Mouse (Mus musculus) midbrain, embryonic 16.5 days (tissue): ENCODE data around the gene Coro1a. TPM values are rescaled to one million over a fixed set of nuclear protein-coding genes. Genes with fewer than 3 reads are reported as not detected.

Experiments used
- ATAC-seq: fragments of 200-750 bp; cut with Nextera tagmentation; 2 replicates; pipeline ENCODE4 v1.8.0; 2017; ENCODE audit warnings: moderate TSS enrichment
- H3K27ac ChIP-seq: fragments of 300-500 bp; sonication (generic); 2 replicates; pipeline ENCODE4 v1.5.1; 2014; ENCODE audit warnings: mild to moderate bottlenecking, low read length, mixed read lengths
- H3K27me3 ChIP-seq: fragments of 300-500 bp; sonication (generic); 2 replicates; pipeline ENCODE4 v1.6.1; 2014; ENCODE audit warnings: low read depth, low read length, mixed read lengths; ENCODE audit not compliant: control insufficient read depth, insufficient read depth
- H3K36me3 ChIP-seq: fragments of 300-500 bp; sonication (generic); 2 replicates; pipeline ENCODE4 v1.6.1; 2014; ENCODE audit warnings: mild to moderate bottlenecking, low read length, moderate library complexity, mixed read lengths; ENCODE audit not compliant: control insufficient read depth, insufficient read depth
- H3K4me1 ChIP-seq: fragments of 300-500 bp; sonication (generic); 2 replicates; pipeline ENCODE4 v1.6.1; 2014; ENCODE audit warnings: mild to moderate bottlenecking, low read length, mixed read lengths; ENCODE audit not compliant: control insufficient read depth, insufficient read depth
- H3K4me2 ChIP-seq: fragments of 300-500 bp; sonication (generic); 2 replicates; pipeline ENCODE4 v1.6.1; 2014; ENCODE audit warnings: mild to moderate bottlenecking, low read length, mixed read lengths
- H3K4me3 ChIP-seq: fragments of 300-500 bp; sonication (generic); 2 replicates; pipeline ENCODE4 v1.5.1; 2014; ENCODE audit warnings: low read depth, mild to moderate bottlenecking, low read length, moderate library complexity, mixed read lengths
- H3K9ac ChIP-seq: fragments of 300-500 bp; sonication (generic); 2 replicates; pipeline ENCODE4 v1.6.1; 2014; ENCODE audit warnings: low read depth, low read length, mixed read lengths
- H3K9me3 ChIP-seq: fragments of 300-500 bp; sonication (generic); replicated peaks from 2 replicates; pipeline ENCODE4 v1.6.1; 2014; ENCODE audit warnings: mild to moderate bottlenecking, low read length, mixed read lengths; ENCODE audit not compliant: control insufficient read depth, poor library complexity, severe bottlenecking
- WGBS: fragments of 180-500 bp; shearing (Covaris S2); extraction: QIAGEN DNeasy Blood & Tissue Kit; methylation state at CpG from one replicate; pipeline ENCODE4 v1.1.7; 2014; 5-methylcytosine and 5-hydroxymethylcytosine counted together
- polyA plus RNA-seq: library from polyadenylated mRNA; unstranded; fragments of >200 nt; fragmentation: Nextera tagmentation; extraction: Ambion mirVana; gene quantifications from 2 replicates; pipeline ENCODE4 v1.2.1, GENCODE M21; 2015

The Coro1a gene
- polyA plus RNA-seq, 1 experiment from 2014 or later, result 122 TPM

DNA sequence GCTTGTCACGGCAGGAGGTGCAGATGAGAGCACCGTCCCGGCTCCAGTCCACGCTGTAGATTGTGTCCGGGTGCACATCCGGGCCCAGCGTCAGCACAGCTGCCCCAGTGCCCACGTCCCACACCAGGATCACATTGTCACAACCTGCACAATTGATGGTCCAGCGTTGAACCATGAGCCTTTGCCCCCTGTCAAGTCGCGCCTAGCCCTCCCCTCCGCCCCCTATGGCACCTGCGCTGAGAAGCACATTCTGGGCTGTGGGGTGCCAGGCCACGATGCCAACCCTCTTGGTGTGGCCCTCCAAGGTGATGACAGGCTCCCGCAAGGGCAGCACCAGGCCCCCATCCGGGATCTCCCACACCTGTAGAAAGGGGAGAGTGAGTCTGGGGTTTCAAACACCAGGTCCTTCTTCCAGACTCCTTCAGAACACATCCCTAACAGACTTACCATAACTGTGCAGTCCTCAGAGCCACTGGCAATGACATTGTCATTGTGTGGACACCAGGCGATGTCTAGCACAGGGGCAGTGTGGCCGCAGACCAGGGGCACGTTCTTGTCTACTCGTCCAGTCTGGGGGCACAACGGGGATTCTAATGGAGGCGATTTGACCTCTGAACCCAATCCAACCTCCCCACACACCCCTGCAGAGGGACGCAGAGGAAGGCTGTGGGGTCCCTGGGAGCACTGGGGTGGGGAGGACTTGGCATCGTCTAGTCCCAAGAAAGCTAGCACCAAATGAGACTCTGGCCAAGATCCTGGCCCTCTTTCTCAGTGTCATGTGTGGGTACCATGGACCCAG lies 5.8 kb downstream of the Coro1a start:
- Histone ChIP-seq H3K9ac (peak overlapping the region; percentile 96), H3K36me3 (peaks cover 15% of the 10 kb centered on the region), H3K27ac (no peak overlapping the region), H3K4me1 (peaks cover 40% of the 10 kb centered on the region), H3K27me3 (no peaks in the 10 kb centered on the region), H3K4me2 (peak overlapping the region; percentile 42), H3K4me3 (0 out of 2 replicates have a peak overlapping the region, but pooled peaks have one; percentile 2), H3K9me3 (no peaks in the 10 kb centered on the region)
- no peak for ATAC-seq
- 59% methylated on average over 24 of the region's 24 CpGs for WGBS

DNA sequence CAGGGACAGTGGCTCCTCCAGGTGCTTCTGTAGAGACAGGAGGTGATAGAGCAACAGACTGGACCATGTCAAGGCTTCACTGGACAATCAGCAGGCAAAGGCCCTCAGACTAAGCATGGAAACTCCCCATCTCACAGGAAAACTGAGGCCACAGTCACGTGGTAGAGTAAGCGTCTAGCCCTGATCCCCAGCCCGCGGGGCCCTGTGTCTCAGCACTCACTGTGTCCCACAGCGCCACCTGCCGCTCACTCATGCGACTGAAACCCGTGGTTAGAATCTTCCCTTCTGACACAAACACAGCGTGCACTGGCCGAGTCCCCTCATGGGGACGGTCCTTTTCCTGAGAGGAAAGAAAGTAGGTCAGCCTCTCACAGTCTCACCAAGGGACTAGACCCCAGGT lies 6.5 kb downstream of the Coro1a start:
- Histone ChIP-seq H3K4me1 (peaks cover 45% of the 10 kb centered on the region), H3K36me3 (peaks cover 15% of the 10 kb centered on the region), H3K27ac (no peak overlapping the region), H3K9me3 (no peaks in the 10 kb centered on the region), H3K9ac (peak overlapping the region; percentile 49), H3K4me3 (0 out of 2 replicates have a peak overlapping the region, but pooled peaks have one; percentile 2), H3K4me2 (peak overlapping the region; percentile 42), H3K27me3 (no peaks in the 10 kb centered on the region)
- no peak; the same call in 1 of the 2 replicates for ATAC-seq
- WGBS, result under 1% methylated on average over 11 of the region's 11 CpGs

DNA sequence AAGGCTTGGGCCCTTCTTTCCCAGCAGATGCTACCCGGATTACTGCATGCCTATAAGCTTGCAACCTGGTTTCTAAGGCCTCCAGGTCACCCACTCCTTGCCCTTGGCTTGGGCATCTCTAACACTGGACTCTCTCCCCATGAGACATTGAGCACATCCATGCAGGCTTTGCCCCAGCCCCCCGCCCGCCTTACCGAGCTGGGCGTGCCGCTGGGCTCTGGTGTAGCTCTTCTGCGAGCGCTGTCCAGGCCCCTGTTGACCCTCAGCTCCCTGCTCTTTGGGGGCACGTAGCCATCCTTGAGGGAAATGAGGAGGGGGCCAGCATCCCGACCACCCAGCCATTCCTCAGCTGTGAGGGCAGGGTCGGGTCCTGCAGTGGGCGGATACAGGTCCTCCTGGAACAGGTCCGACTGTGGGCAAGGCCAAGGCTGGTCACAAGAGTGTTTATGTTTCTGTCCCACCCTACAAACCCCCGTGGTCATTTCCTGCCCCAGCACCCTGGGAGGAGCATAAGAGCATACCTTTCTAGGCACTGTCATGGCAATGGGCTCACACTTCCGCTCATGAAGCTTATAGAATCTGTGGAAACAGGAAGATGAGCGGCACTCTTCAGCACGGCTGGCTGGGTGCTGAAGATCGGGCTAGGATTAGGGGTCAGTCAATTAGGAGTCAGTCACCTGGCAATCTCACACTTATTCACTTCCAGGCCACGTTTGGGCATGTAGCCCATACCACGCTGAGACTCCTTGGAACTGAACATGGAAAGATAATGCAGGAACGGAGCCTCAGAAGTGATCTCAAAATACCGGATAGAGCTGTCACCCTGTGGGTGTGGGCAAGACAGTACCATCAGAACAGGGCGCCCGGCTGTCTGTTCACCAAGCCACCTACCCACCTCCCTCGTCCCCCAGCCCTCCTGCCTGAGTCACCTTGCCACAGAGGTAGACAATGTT lies 7.2 kb downstream of the Coro1a start:
- Histone ChIP-seq H3K9me3 (no peaks in the 10 kb centered on the region), H3K4me1 (peaks cover 45% of the 10 kb centered on the region), H3K27me3 (no peaks in the 10 kb centered on the region), H3K9ac (no peak overlapping the region), H3K27ac (no peak overlapping the region), H3K4me3 (no peak overlapping the region), H3K36me3 (peaks cover 15% of the 10 kb centered on the region), H3K4me2 (no peak overlapping the region; the same call in 1 of the 2 replicates)
- ATAC-seq, result no peak
- 80% methylated on average over 25 of the region's 25 CpGs for WGBS

DNA sequence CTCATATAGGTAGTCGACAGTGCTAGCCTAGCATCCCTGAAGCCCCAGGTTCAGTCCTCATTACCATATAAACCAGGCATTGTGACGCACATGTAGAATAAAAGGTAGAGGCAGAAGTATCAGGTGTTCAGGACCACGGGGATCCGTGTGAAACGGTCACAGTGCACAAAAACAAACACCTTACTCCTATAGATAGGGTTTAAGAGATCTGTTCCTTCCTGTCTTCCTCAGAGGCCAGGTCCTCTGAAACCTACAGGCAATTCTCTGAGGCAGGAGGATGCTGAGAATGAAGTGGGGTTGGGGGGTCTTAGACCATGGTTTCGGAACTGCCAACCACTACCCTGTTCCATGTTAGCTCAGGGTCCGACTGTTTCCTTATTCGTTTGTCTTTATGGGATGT lies 9.7 kb downstream of the Coro1a start:
- Histone ChIP-seq H3K4me1 (peaks cover 45% of the 10 kb centered on the region), H3K27me3 (no peaks in the 10 kb centered on the region), H3K36me3 (peaks cover 15% of the 10 kb centered on the region), H3K9ac (no peak overlapping the region), H3K4me2 (no peak overlapping the region), H3K9me3 (no peaks in the 10 kb centered on the region), H3K27ac (no peak overlapping the region), H3K4me3 (no peak overlapping the region)
- ATAC-seq, result no peak
- WGBS, result 96% methylated on average over 8 of the region's 8 CpGs

DNA sequence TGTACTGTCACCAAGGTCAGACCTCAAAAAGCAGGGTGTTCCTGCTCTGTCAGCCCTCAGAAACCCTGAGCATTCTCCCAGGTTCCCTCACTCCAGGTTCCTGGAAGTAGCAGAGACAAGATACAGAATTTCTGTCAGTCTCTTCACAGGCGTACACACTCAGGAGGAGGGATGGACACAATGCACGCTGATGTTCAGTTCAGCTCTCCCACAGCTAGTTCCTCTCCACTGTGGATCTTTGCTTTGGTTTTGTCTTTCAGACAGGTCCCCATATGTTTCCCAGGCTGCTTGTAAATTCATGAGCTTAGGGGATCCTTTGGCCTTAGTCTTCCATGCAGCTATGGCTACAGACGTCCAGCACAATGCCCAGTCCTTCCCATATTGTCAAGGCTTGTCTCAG lies 10.7 kb downstream of the Coro1a start:
- ATAC-seq, result no peak
- Histone ChIP-seq H3K4me2 (peak overlapping the region; percentile 89), H3K27me3 (no peaks in the 10 kb centered on the region), H3K36me3 (peaks cover 21% of the 10 kb centered on the region), H3K9me3 (no peaks in the 10 kb centered on the region), H3K4me1 (peaks cover 35% of the 10 kb centered on the region), H3K4me3 (peak overlapping the region; percentile 83), H3K9ac (peak overlapping the region; percentile 86; the same call in 1 of the 2 replicates), H3K27ac (no peak overlapping the region)
- WGBS, result 74% methylated on average over 3 of the region's 3 CpGs

DNA sequence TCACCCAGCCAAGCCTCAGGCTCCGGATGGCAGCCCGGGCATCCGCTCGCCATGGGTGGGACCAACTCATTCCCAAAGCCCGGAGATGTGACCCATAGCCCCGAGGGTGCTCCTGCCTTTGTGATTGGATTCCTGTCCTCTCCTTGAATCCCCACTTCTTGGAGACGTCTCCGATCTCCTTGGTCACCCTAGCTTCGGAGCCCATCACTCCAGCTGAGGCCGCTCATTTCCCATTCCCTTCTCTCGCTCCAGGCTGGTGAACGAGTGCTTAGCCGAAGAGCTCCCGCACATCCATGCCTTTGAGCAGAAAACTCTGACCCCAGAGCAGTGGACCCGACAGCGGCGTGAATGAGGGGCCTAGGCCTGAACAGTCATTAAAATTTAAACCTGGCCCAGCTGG lies 11.3 kb downstream of the Coro1a start:
- Histone ChIP-seq H3K4me3 (peak overlapping the region; percentile 83), H3K9ac (peak overlapping the region; percentile 86), H3K9me3 (no peaks in the 10 kb centered on the region), H3K4me1 (peaks cover 29% of the 10 kb centered on the region), H3K4me2 (peak overlapping the region; percentile 89), H3K27me3 (no peaks in the 10 kb centered on the region), H3K36me3 (peaks cover 26% of the 10 kb centered on the region), H3K27ac (peak overlapping the region; percentile 77)
- 3% methylated on average over 17 of the region's 17 CpGs for WGBS
- ATAC-seq, result no peak

DNA sequence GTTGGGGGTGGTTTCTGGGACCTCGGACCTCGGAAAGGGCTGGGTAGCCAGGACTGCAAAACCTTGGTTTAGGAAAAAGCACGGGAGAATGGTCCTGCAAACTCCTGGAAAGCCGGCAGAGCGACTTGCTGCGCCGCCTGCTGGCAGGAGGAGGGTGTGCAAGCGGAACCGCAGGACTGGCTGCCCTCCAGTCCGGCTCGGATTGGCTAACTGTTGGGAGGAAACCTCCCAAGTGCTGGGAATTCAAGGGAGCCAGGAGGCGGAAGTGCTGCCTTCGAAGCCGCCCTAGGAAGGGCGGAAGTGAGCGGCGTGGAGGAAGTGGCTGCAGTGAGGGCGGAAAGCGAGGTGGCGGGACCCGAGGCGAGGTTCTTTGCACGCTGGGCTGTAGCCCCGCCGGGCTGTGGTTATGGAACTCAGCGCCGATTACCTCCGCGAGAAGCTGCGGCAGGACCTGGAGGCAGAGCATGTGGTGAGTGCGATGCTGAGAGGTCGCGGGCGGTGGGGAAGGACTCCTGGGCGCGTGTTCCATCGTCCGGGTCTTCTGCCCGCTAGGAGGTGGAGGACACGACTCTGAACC lies 11.9 kb downstream of the Coro1a start, which contains the start of gene Slx1b:
Gene Slx1b (minus strand): TSS at position 154 of the 577 bp plus-strand sequence.
- Histone ChIP-seq H3K36me3 (peaks cover 32% of the 10 kb centered on the region), H3K27ac (peak within 1 kb of the TSS; percentile 93), H3K4me3 (peak within 1 kb of the TSS; percentile 83), H3K27me3 (no peaks in the 10 kb centered on the region), H3K4me1 (peaks cover 24% of the 10 kb centered on the region), H3K9me3 (no peaks in the 10 kb centered on the region), H3K4me2 (peak within 1 kb of the TSS; percentile 89), H3K9ac (peak within 1 kb of the TSS; percentile 91)
- under 1% methylated on average over 40 of the region's 40 CpGs for WGBS
- peak; percentile 95 for ATAC-seq

DNA sequence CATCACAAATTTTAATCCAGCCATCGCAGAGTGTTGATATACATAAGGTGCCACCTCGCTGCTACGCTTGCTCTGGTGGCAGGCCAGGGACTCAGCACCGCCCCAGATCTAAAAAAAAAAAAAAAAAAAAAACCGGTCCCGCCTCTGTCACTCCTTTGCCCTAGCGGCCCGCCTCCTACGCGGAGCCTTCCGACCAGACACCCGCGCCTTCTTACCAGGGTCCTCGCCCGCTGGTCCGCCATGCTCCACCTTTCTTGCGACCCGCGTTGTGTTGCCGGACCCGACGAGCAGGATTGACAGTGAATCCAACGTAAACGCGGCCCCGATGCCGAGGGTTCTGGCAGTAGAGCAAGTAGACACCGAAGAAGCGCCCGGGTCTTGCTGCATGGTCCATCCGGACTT lies 12.4 kb downstream of the Coro1a start, which contains the start of gene Bola2:
Gene Bola2 (plus strand): TSS at position 192 of the 402 bp plus-strand sequence.
- Histone ChIP-seq H3K4me3 (peak within 1 kb of the TSS; percentile 83), H3K9ac (peak within 1 kb of the TSS; percentile 91), H3K4me2 (peak within 1 kb of the TSS; percentile 89), H3K36me3 (peaks cover 28% of the 10 kb centered on the region), H3K4me1 (peaks cover 24% of the 10 kb centered on the region), H3K27me3 (no peaks in the 10 kb centered on the region), H3K27ac (peak within 1 kb of the TSS; percentile 93), H3K9me3 (no peaks in the 10 kb centered on the region)
- ATAC-seq, result peak; percentile 49
- under 1% methylated on average over 31 of the region's 31 CpGs for WGBS
